Mouse (Mus musculus) kidney, postnatal 36 days (tissue): Measurements from ENCODE around the gene Rinl.

Experiments
- DNase-seq, 2 experiments: peaks; one replicate each; pipeline ENCODE4 v3.0.0; 2021 to 2022; ENCODE audit warnings: mixed read lengths in 2 of 2

Rinl gene

GRCm38 (mm10) chr7:28825686-28826401 lies 37.1 kb downstream of the Rinl start:
- DNase-seq: peak; percentile 50 to 62

GRCm38 (mm10) chr7:28826402-28826772 lies 37.6 kb downstream of the Rinl start:
- no peak for DNase-seq

- DNase-seq: peak; percentile 77 to 87
Observed at GRCm38 (mm10) chr7:28827338-28827737, 38.6 kb downstream of the Rinl start.

- DNase-seq: peak; percentile 31 to 43
Observed at GRCm38 (mm10) chr7:28829821-28830220, 41.1 kb downstream of the Rinl start.

GRCm38 (mm10) chr7:28830981-28831380 lies 42.2 kb downstream of the Rinl start:
- no peak for DNase-seq

GRCm38 (mm10) chr7:28831411-28832125 lies 42.8 kb downstream of the Rinl start:
- DNase-seq: peak in 1 of 2 experiments; percentile 25

GRCm38 (mm10) chr7:28832137-28832536 lies 43.4 kb downstream of the Rinl start:
- DNase-seq: peak in 1 of 2 experiments; percentile 15

GRCm38 (mm10) chr7:28833723-28834347 lies 45.1 kb downstream of the Rinl start, which contains the start of gene Lgals4:
Lgals4 (plus strand) TSS chr7:28833854.
- DNase-seq: no peak

GRCm38 (mm10) chr7:28836936-28837335 lies 48.2 kb downstream of the Rinl start:
- peak; percentile 43 to 47 for DNase-seq

- DNase-seq: no peak
Observed at GRCm38 (mm10) chr7:28838331-28838730, 49.6 kb downstream of the Rinl start.

GRCm38 (mm10) chr7:28847273-28847672 lies 58.5 kb downstream of the Rinl start:
- DNase-seq: no peak
